Mouse (Mus musculus): ENCODE measurements around the gene Gm4450.
"Not testable (repeated sequence)": the region's sequence is repeated elsewhere in the genome, so short reads cannot be mapped to it uniquely, and the experiment has no call there.

Gene Gm4450

DNA sequence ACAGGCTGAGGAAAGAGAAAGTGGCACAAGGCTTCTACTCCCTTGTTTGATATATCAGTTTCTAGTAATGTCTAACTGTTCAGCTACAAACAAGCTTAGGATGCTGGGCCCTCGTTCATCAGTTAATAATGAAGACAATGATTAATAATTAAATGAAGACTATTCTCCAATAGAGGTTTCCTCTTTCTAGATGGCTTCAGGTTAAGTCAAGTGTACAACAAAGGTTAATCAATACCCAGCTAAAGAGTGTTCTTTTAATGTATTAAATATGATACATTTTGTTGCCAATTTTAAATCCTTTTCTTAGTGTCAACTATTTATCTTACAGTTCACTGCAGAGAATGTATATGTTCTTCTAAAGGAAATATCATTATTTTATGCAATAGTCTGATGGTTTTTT is at the start of gene Gm4450:
Gm4450 (minus strand) TSS at position 101 of the 400 bp plus-strand sequence.
- DNase-seq = not testable (repeated sequence)

DNA sequence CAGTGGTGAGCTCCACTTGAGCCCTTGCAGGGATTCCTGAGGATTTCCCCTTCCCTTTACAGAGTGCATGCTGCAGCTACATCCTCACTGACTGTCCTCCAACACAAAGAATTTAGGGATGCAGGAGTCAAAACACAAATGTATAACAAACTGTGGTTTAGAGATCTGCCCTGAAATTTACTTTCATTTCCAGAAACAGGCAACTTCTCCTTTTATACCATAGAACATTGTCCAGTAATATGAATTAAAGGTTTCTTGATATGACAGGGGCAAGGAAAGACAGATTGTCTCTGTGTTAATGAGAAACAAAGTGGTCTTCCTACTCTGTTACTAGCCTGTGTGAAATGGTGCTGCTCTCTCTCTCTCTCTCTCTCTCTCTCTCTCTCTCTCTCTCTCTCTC is 40.5 kb upstream of the Gm4450 start:
- DNase-seq = not testable (repeated sequence)

DNA sequence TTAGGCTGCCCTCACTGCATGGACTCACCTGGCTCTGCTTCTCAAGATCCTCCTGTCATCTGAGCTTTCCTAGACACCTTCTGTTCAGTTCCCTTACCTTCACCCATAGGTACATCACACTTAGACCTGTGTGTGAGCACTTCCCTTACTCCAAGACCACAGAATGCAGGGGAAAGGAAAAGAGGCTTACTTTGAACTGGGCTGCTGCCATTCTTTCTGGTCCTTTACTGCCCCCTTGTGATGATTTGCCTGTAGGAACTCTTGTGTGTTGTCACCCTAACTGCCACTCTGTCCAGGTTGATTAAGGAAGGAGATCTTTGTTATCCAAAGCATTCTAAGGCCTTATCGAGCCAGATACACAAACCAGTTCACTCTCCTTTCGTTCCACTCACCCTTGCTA is 39.8 kb upstream of the Gm4450 start:
- DNase-seq = not testable (repeated sequence)

DNA sequence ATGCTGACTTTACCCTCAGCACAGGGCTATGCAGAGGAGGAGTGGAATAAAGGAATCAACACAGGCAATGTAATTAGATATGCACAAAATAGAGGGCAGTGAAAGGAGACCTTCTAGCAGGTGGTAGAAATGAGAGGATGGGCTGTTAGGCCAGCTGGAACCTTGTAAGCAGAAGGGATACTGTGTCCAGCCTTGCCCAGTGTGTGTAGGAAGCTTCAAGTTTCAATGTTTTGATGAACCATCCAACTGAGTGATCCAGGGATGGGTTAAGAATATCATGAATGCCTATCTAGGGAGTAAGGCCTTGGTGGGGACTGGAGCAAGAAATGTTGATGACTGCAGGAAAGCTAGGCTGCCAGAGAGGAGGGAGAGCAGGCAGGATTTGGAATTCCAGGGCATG is 38.1 kb upstream of the Gm4450 start:
- DNase-seq = not testable (repeated sequence)

DNA sequence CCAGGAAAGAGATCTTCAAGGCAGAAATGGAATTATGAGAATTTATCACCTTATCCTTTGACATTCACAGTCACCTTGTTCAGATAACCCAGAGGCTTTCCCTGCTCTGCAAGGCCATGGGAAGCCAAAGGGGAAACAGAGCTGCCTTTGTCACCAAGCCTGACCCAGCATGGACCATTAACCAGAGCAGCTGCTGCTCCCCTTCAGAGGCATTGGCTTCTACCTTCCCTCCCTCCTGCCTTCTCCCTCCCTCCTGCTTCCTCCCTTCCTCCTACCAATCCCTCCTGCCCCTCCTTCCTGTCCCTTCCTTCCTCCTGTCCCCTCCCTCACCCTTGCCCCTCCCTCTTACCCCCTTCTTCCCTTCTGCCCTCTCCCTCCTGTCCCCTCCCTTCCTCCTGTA is 37.3 kb upstream of the Gm4450 start:
- DNase-seq = not testable (repeated sequence)

DNA sequence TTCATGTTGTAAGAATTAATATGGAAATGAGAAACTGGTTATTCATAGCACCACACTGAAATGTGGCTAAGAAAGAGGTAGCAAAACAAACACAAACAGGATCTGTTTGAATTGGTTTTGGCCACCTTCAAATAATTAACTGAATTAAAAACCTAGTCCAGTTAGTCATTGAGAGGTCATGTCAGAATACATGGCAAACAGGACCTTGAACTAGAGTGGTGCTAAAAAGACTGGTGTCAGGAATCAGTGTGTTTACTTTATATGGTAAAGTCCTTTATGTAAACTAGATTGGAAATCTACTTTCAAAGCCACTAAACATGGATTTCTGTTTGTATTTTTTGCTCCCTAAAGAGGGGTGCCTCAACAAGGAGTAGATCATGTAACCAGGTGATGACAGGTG is 14.6 kb upstream of the Gm4450 start:
- DNase-seq = not testable (repeated sequence)

DNA sequence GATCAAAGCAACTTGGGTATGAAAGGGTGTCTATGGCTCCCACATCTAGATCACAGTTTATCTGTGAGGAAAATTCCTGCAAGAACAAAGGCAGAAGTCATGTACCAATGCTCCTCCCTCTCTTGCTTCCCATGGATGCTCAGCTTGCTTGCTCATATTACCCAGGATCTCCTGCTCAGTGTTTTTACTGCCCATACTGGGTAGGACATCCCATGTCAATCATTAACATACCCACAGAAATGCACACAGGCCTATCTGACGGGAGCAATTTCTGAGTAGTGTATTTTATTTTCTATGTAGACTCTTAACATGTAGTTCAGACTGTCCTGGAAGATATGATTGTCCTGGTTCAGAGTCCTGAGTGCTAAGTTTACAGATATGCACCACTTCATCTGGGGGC is 14.1 kb upstream of the Gm4450 start:
- DNase-seq = not testable (repeated sequence)

DNA sequence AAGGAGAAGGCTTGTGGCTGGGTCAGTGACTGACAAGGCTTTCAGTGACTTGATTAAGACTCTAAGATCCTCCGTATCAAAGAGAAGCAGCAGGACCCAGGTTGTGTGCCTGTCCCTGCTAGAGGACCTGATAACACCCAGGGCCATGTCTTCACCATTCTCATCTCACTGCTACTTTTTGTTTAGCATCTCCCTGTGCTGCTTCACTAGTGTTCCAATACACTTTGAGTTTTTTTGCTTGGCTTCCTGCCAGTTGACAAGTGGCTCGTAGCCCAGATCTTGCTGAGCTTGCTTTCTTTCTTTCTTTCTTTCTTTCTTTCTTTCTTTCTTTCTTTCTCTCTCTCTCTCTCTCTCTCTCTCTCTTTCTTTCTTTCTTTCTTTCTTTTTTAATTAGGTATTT is 12.4 kb upstream of the Gm4450 start:
- not testable (repeated sequence) for DNase-seq

DNA sequence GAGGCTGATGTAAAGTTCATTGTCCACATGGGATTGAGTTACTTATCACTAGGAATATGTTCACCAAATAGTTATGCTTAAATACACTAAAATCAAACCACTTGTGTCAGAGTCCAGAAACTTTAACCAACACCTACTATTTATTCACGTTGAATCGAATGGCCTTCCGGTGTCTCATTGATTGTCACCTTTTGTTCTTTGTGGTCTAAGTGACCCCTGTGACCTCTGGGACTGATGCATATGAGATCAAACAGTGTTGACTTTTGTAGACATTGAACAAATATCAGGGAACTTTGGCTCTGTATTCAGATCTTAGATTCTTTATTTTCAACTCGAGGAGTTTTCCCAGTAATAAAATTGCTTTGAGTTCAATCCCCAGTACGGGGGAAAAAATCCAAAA is 3.1 kb downstream of the Gm4450 start:
- DNase-seq = not testable (repeated sequence)

DNA sequence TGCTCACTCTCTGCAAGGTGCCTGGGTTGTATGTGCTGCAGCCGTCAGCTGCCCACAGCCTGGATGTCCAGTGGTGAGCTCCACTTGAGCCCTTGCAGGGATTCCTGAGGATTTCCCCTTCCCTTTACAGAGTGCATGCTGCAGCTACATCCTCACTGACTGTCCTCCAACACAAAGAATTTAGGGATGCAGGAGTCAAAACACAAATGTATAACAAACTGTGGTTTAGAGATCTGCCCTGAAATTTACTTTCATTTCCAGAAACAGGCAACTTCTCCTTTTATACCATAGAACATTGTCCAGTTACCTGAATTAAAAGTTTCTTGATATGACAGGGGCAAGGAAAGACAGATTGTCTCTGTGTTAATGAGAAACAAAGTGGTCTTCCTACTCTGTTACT is 13.0 kb downstream of the Gm4450 start:
- DNase-seq = not testable (repeated sequence)

DNA sequence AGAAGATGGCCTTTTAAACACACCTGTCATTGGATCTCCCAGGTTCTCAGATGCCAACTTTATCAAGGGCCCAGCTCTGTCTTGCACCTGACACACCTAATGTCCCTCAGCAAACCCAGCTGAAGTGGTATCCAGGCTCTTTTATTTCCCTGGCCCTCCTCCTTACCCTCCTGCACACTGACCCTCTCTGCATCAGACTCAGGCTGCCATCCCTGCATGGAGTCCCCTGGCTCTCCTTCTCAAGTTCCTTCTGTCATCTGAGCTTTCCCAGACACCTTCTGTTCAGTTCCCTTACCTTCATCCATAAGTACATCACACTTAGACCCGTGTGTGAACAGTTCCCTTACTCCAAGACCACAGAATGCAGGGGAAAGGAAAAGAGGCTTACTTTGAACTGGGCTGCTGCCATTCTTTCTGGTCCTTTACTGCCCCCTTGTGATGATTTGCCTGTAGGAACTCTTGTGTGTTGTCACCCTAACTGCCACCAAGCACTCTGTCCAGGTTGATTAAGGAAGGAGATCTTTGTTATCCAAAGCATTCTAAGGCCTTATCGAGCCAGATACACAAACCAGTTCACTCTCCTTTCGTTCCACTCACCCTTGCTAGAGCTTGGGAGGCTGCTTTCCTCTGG is 13.7 kb downstream of the Gm4450 start:
- DNase-seq = not testable (repeated sequence)

DNA sequence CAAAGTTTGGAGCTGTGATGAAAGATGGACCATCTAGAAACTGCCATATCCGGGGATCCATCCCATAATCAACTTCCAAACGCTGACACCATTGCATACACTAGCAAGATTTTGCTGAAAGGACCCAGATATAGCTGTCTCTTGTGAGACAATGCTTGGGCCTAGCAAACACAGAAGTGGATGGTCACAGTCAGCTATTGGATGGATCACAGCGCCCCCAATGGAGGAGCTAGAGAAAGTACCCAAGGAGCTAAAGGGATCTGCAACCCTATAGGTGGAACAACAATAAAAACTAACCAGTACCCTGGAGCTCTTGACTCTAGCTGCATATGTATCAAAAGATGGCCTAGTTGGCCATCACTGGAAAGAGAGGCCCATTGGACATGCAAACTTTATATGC is 14.7 kb downstream of the Gm4450 start:
- DNase-seq = not testable (repeated sequence)

DNA sequence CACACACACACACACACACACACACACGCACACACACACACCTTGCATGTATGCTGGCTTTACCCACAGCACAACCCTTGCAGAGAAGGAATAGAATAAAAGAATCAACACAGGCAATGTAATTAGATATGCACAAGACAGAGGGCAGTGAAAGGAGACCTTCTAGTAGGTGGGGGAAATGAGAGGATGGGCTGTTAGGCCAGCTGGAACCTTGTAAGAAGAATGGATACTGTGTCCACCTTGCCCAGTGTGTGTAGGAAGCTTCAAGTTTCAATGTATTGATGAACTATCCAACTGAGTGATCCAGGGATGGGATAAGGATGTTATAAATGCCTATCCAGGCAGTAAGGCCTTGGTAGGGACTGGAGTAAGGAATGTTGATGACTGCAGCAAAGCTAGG is 21.9 kb downstream of the Gm4450 start:
- no peak for DNase-seq

DNA sequence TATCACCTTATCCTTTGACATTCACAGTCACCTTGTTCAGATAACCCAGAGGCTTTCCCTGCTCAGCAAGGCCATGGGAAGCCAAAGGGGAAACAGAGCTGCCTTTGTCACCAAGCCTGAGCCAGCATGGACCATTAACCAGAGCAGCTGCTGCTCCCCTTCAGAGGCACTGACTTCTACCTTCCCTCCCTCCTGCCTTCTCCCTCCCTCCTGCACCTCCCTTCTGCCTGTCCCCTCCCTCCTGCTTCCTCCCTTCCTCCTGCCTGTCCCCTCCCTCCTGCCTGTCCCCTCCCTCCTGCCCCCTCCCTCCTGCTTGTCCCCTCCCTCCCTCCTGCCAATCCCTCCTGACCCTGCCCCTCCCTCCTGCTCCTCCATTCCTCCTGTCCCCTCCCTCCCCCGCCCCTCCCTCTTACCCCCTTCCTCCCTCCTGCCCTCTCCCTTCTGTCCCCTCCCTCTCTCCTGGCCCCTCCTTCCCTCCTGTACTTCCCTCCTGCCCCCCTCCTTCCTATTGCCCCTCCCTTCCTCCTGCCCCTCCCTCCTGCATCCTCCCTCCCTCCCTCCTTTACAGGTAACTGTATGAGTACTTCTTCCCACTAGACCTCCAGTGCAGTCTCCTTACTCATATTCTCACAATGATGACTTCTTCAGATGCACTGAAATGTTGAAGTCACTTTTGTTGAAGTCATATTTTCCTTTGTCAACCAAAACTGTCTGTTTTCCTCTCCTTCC is 22.7 kb downstream of the Gm4450 start:
- no peak for DNase-seq

DNA sequence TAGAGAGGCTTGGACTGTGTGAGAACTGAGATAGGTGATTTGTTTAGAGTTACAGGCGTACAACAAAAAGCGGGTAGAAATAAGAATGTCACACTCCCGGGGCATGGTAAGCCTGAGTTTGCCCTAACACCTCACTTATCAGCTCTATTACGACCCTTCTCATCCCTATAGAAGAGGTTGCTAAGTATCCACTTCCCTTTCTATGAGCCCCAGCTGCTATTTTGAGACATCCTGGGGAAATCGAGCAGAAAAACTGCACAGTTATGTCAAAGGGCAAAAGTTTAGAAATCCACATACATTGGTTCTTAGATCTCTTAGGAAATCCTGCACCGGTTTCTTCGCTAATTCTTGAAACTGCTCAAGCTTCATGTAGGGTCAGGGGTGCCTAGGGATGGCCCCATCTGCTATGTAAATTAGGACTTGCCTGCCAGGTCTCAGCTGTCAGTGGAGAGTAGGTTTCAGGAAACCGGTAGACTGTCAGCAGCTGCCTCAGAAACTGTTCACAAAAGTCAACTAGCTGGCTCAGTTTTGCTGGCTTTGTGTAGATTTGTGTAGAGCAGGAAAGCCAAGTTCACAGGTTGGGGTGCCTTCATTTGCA is 27.9 kb downstream of the Gm4450 start:
- DNase-seq = no peak

DNA sequence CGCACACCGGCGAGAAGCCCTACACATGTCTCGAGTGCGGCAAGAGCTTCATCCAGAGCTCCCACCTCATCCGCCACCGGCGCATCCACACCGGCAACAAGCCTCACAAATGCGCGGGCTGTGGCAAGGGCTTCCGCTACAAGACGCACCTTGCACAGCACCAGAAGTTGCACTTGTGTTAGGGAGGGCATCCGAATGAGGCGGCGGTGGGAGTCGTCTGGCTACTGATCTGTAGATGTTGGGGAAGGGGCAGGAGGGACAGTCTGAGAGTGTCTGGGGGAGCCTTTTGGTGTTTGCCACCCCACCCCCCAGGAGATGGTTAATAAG is 28.5 kb downstream of the Gm4450 start:
- DNase-seq = peak; percentile 17

DNA sequence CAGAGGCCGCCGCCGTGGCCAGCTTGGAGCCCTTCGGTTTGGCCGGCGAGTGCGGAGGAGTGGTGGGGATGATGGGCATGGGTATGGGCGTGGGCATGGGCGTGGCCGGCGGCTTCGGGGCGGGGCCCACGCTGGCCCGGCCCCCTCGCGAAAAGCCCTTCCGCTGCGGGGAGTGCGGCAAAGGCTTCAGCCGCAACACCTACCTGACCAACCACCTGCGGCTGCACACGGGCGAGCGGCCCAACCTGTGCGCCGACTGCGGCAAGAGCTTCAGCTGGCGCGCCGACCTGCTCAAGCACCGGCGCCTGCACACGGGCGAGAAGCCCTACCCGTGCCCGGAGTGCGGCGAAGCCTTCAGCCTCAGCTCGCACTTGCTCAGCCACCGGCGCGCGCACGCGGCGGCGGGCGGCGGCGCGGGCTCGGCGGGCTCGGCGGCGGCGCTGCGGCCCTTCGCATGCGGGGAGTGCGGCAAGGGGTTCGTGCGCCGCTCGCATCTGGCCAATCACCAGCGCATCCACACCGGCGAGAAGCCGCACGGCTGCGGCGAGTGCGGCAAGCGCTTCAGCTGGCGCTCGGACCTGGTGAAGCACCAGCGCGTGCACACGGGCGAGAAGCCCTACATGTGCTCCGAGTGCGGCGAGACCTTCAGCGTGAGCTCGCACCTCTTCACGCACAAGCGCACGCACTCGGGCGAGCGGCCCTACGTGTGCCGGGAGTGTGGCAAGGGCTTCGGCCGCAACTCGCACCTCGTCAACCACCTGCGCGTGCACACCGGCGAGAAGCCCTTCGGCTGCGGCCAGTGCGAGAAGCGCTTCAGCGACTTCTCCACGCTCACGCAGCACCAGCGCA is 29.1 kb downstream of the Gm4450 start:
- peak; percentile 85 for DNase-seq

DNA sequence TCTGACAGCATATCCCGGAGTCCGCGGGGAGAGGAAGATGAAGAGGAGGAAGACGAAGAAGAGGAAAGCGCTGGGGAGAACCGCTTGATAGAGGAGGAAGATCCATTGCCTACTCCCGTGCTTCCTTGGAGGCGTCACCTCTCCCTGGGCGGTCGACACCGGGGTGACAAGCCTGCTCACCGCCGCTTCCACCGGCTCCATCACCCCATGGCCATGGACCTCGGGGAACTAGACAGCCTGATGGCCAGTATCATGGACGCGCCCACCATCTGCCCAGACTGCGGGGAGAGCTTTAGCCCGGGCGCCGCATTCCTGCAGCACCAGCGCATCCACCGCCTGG is 29.7 kb downstream of the Gm4450 start:
- no peak for DNase-seq

DNA sequence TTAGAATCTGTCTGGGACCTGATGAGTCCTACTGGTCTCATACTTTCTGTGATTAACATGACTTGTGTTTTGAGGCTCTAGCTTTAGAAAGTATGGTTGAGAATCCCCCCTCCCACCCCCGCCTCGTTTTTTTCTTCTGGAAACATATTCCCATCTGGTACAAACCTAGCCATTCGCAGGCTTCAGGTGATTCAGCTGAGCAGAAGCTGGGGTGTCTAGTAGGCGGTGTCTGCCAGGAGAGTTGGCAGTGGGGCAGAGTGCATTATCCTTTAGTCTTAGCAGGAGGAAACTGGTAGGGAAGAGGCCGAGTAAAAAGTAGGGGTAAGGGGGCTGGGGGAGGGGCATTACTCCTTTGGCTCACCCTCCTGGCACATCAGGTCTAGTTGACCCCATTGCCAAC is 30.2 kb downstream of the Gm4450 start:
- peak; percentile 27 for DNase-seq

DNA sequence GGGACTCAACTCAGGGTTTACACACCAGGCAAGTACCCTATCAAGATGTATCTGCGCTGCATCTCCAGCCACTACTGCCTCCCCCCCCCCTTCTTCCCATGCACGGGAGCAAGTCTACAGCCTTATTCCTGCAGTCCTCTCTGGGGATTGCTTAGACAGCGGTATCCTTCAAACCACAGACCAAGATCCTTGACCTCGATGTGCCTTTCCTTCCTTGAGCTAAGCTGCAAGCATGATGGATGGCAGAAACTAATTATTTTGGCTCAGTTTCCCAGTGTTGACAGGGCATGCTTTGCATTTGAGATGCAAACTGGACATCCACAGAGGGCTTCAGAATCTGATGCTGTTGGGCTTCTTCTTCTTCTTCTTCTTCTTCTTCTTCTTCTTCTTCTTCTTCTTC is 34.0 kb downstream of the Gm4450 start:
- DNase-seq = no peak

DNA sequence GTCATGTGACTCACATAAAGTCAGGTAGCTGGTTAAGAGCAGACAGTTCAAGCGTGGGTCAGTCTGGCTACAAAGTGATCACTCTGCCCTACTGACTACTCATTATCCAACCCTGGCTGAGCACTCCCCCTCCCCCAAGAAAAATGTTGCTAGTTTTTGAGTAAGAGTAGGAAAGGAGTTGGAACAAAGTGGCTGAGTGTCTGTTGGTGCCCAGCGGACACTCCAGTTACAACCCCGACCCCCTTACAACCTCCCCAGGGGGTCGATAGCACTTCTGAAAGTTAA is 37.2 kb downstream of the Gm4450 start:
- peak; percentile 61 for DNase-seq

DNA sequence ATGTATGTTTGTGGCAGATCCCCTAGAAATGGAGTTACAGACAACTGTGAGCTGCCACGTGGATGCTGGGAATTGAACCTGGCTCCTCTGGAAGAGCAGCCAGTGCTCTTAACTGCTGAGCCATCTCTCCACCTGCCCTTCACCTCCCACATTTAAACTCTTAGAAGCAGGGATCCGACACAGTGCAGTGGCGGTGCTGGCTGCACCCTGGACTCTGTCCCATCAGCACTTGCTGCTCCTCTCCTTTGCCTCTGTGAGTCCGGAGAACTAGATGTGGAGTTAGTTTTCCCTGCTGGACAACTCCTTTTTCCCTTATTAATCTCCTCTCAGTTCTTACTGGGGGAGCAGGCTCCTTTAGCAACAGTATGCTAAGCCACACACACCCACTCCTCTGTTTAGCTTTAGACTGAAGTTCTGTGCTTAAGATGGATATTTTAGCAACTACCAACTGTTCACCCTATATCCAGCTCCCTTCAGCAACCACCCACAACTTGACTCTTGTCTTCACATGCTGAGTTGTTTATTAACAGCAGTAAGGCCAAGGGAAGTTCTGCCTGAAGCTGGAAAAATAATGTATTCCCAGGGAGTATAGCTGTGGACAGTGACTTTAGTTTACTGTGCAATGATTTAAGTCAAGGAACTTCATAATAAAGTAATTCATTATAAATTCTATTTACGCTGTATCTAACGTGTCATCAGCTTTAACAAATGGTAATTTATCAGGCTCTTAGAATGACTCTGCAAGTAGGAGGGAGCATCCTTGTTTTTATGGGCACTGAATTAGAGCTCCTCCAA is 37.7 kb downstream of the Gm4450 start:
- peak; percentile 42 for DNase-seq

DNA sequence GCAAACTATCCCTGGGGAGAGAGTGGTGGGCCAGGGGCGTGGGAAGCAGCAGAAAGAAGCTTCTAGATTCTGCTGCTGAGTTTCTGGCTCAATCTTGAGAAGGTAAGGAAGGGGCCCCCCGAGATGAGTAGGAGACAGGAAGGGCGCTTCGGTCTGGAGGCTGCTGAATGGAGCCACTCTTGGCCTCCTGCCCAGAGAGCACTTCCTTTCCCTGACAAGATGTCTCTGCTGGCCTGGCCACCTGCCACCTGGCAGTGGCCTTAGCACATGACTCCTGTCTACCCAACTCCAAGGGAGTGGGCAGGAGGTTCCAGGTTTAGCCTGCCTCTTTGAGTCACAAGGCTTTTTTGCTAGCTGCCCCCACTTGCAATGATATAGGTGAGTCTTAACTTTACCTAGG is 39.6 kb downstream of the Gm4450 start:
- DNase-seq = peak; percentile 93
